Mouse (Mus musculus) cortical plate, adult 2 months (tissue): Measurements from ENCODE around the gene Chd9.

Source experiments
- CTCF ChIP-seq: fragments of 200-500 bp; IDR thresholded peaks from 2 replicates; pipeline ENCODE4 v1.5.1; 2011; ENCODE audit warnings: mild to moderate bottlenecking, control low read depth, low read length; ENCODE audit not compliant: insufficient read depth; ENCODE audit errors: extremely low read depth
- POLR2A ChIP-seq: fragments of 200-500 bp; IDR thresholded peaks from 2 replicates; pipeline ENCODE4 v1.6.1; 2011; ENCODE audit warnings: mild to moderate bottlenecking, low read length, control low read depth; ENCODE audit not compliant: insufficient read depth; ENCODE audit errors: extremely low read depth

GRCm38 (mm10) chr8:90813602-90814320 is 14.4 kb upstream of the Chd9 start:
- TF ChIP-seq POLR2A (no peak), CTCF (0 out of 2 replicates have a peak, but pooled peaks have one; percentile 18)
